Mouse (Mus musculus) WW6 (cell line): ENCODE measurements around the gene Cic.

ENCODE experiments used
- DNase-seq: peaks from one replicate; pipeline ENCODE4 v3.0.0-alpha.2; 2013; ENCODE audit warnings: low read depth, low spot score

The Cic gene

DNA sequence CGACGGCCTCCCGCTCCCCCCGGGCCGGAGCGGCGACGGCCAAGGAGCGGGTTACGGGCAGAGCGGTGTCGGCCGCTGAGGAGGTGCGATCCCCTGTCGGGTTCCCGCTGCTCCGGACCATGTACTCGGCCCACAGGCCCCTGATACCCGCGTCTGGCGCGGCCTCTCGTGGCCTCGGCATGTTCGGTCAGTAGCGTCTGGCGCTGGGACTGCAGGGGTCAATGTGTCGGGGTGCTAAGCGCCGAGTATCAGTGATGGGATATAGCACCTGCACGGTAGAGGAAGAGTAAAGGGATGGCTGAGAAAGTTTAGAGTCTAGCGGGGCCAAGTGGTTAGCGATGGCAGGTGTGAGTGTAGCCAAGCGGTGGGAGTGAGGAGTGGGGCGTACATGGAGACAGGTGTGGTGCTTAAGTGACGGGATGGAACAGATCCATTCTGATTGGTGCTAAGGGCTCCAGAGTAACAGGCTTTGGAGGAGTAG is 15.3 kb downstream of the Cic start:
- DNase-seq: no peak

- no peak for DNase-seq
Measured at GRCm38 (mm10) chr7:25283637-25284036, 16.1 kb downstream of the Cic start.

GRCm38 (mm10) chr7:25284171-25284570 is 16.7 kb downstream of the Cic start:
- no peak for DNase-seq

GRCm38 (mm10) chr7:25284766-25285165 is 17.3 kb downstream of the Cic start:
- DNase-seq: no peak

GRCm38 (mm10) chr7:25285511-25286238 is 18.2 kb downstream of the Cic start:
- DNase-seq: no peak

DNA sequence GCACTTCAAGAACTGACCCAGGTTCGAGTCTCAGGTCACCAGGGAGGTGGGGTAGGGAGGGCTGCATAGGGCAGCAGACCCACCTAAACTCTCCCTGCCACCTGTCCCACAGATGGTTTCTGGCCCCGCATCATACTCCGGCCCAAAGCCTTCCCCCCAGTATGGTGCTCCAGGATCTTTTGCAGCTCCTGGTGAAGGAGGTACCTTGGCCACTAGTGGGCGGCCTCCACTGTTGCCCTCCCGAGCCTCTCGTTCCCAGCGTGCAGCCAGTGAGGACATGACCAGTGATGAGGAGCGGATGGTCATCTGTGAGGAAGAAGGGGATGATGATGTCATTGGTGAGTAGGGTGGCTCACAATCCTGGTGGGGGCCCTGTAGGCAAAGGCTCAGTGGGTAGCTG is 19.5 kb downstream of the Cic start:
- DNase-seq: no peak

DNA sequence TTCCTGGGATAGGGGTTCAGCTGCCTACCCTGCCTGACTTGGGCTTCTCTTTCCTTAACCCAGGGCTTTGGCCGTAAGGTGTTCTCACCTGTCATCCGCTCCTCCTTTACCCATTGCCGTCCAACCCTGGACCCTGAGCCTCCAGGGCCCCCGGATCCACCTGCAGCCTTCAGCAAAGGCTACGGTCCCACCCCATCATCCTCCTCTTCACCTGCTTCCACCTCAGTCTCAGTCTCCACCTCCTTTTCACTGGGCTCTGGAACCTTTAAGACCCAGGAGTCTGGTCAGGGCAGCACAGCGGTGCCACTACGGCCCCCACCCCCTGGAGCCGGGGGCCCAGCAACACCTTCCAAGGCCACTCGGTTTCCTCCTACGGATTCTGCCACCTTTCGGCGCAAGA is 20.5 kb downstream of the Cic start:
- DNase-seq: no peak

GRCm38 (mm10) chr7:25288721-25289120 is 21.2 kb downstream of the Cic start:
- DNase-seq: no peak

- no peak for DNase-seq
Measured at GRCm38 (mm10) chr7:25289925-25290324, 22.4 kb downstream of the Cic start.

DNA sequence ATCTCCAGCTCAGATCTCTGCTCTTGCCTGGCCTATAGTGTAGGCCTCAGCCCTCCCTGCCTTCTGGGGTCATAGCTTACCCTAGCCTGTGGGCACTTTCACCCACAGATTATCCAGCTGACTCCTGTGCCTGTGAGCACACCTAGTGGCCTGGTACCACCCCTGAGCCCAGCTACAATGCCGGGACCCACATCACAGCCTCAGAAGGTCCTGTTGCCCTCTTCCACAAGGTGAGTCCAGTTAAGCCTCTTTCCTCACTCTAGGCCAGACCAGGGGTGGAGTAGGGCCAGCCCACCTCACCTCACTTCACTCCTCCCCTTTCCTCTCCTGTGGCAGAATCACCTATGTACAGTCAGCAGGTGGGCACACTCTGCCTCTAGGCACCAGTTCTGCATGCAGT is 23.0 kb downstream of the Cic start:
- DNase-seq: no peak

- DNase-seq: no peak
Measured at GRCm38 (mm10) chr7:25290911-25291310, 23.4 kb downstream of the Cic start.

GRCm38 (mm10) chr7:25292107-25292506 is 24.6 kb downstream of the Cic start:
- DNase-seq: no peak

- DNase-seq: no peak
Measured at GRCm38 (mm10) chr7:25293191-25293739, 25.8 kb downstream of the Cic start.

DNA sequence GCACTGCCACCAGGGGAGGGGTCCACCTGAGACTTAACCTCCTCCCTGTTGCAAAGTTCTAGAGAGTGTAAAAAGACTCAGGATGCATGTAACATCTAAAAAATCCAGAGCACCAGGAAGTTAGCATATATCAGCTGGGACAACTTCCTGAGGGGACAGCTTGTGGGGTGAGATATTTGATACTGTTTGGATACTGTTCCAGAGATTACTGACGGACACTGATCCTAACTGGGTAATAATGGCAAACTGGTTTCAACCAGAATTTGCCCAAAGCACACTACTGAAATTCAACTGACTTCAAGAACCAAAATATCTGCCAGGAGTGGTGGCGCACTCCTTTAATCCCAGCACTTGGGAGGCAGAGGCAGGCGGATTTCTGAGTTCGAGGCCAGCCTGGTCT is 27.0 kb downstream of the Cic start:
- no peak for DNase-seq

DNA sequence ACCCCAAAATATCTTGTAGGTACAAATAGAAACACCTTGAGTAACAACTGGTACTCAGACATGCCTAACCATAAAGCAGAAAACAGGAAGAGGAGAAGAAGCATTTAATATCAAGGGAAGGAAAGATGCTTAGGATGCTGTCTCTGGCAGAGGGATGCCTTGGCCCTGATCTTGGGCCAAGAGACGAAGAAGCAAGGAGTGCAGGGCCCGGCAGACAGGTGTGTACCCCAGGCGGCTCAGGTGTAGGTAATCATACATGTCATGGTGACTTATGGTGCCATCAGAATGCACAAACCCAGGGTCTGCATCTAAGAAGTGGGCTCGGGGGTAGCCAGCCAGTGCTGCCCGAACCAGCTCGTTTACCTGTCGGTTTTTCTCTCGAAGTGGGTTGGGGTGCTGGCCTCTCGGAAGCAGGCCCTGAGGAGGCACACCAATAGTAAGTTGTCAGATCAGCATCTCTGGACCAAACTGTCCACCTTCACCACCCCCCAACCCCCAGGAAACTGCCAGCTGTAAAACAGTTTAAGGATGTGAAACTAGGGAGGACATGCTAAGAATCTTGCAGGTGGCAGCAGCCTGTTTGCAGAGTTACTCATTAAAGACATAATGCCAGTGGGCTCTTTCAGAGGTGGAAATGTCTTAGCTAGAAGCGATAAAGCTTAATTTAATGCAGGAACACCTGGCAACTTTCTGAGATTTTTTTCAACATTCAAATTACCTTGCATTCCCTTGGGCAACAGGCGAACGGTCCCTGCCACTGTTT is 27.6 kb downstream of the Cic start:
- DNase-seq: no peak

DNA sequence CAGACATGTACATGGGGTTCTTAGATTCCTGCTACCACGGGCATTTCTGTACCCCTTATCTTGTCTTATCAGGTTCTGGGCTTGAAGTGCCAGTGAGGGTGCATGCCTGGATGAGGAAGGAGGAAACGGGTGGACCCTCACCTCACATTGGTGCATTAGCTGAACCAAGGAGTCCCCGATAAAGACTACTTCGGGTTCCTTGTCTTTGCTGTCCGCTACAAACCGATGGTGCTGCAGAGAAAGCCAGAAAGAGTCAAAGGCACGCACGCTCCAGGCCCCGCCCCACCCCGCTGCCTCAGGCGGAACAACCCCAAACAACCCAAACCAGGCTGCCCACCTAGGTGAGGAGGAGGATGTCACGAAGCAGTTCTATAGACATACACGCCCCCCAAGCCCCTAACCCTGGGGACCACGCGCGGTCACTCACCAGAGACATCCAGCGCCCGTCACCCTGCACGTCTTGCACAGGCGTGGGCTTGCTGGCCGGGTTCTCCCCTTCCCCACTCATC is 29.5 kb downstream of the Cic start:
- DNase-seq: no peak

GRCm38 (mm10) chr7:25297454-25298325 is 30.2 kb downstream of the Cic start, which contains the start of gene Pafah1b3:
Gene Pafah1b3, minus strand, starts transcription at chr7:25297986.
- peak; percentile 91 for DNase-seq

DNA sequence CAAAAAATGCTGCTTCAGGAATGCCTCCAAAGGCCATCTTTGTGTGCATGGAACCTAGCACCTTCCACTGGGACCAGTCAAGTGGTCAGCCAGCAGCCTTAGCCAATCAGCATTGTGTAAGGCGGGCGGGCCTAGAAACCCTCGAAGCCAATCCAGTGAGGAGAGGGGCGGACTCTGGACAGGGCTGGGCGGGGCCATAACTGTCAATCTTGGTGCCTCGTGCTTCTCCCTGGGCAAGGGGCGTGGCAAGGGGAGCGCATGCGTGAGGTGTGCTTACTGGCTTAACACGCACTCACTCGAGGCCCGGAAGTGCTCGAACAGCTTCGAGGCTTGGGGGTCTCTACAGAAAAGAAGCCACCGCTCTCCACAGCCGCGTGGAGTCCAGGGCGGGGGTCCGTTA is 33.6 kb downstream of the Cic start, which contains the start of gene Prr19:
Prr19 (plus strand) TSS at position 349 of the 400 bp plus-strand sequence.
- no peak for DNase-seq

- DNase-seq: no peak
Measured at GRCm38 (mm10) chr7:25303003-25303684, 35.6 kb downstream of the Cic start.

DNA sequence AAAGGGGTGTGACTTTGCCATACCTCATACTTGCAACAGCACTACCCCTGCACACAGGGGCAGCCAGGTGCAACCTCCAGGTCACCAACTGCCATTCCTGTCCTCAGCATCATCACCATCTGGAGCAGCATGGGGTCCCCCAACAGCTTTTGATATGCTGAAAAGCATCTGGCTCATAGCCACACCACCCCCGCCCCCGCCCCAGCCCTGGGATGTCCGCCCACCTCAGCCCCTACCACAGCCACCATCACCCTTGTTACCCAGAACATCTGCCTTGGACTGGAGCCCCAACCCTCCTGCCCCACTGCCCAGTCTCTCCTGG is 36.1 kb downstream of the Cic start:
- no peak for DNase-seq

DNA sequence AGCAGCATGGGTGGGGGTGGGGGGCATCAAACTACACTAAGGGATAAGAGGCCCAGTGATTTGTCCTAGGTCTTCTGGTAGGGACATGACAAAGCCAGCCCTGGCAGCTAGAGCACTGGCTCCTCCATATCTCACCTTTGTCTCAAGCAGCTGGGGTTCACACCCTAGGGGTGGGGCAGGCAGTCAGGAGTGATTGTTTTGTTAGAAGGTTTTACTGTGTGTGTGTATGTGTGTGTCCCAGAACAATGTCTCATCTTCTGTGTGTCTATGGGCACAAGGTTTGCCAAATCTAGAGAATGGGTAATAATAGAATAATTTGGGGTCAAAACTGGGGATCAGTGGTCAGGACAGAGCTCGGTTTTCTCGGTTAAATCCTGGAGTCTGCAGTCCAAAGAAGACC is 38.0 kb downstream of the Cic start:
- DNase-seq: no peak
